Mouse (Mus musculus): ENCODE results near the gene Shox2. TPM values are rescaled to one million over a fixed set of nuclear protein-coding genes. Genes with fewer than 3 reads are reported as not detected.
A peak's percentile ranks its signal among the peaks of the same experiment; 100 is the strongest.

Gene Shox2
- 1 to 10 TPM; 1.0 to 1.8 TPM for total RNA-seq (2021)
- long read RNA-seq, experiment 1, partial matches to known transcripts: 0 of 1 reads
- long read RNA-seq, experiment 1, other reads (novel, unspliced or antisense): 0 of 1 reads
- long read RNA-seq, experiment 2, partial matches to known transcripts: 0 of 4 reads
- long read RNA-seq, experiment 2, other reads (novel, unspliced or antisense): 0 of 4 reads

- DNase-seq: no peak
- intact Hi-C loops (cut with DNase I): loop anchor here (10.0 kb wide), 1 partner anchor 283 kb away; no protein-coding TSS in a partner anchor
Observed at GRCm38 (mm10) chr3:66981706-66982105, at the start of gene Shox2. TSS of gene Shox2 (minus strand) at chr3:66981771.

- intact Hi-C loops (cut with DNase I): no loop called here
Observed at GRCm38 (mm10) chr3:66996820-66997219, 15.2 kb upstream of the Shox2 start.

GRCm38 (mm10) chr3:66986287-66986560 lies 4.7 kb upstream of the Shox2 start:
- intact Hi-C loops (cut with DNase I): loop anchor here (10.0 kb wide), 1 partner anchor 279 kb away; no protein-coding TSS in a partner anchor

More at GRCm38 (mm10) chr3:66996820-66997219, 15.2 kb upstream of the Shox2 start:
- DNase-seq: no peak

GRCm38 (mm10) chr3:66985539-66986286 lies 4.1 kb upstream of the Shox2 start:
- intact Hi-C loops (cut with DNase I): loop anchor here (10.0 kb wide), 1 partner anchor 279 kb away; no protein-coding TSS in a partner anchor
- DNase-seq: peak; percentile 70 to 74

More at GRCm38 (mm10) chr3:66986287-66986560, 4.7 kb upstream of the Shox2 start:
- no peak for DNase-seq

- intact Hi-C loops (cut with DNase I): loop anchor here (10.0 kb wide), 1 partner anchor 281 kb away; no protein-coding TSS in a partner anchor
- no peak for DNase-seq
Observed at GRCm38 (mm10) chr3:66983481-66983880, 1.9 kb upstream of the Shox2 start.

- peak; percentile 24 to 26 for DNase-seq
Observed at GRCm38 (mm10) chr3:66982181-66982911, 775 bp upstream of the Shox2 start.

GRCm38 (mm10) chr3:66981101-66981661 lies 390 bp downstream of the Shox2 start, which contains the start of gene Rsrc1:
TSS of gene Rsrc1 (plus strand) at chr3:66981390.
- DNase-seq: peak; percentile 43 to 68
- intact Hi-C loops (cut with DNase I): loop anchor here (10.0 kb wide), 1 partner anchor 284 kb away; no protein-coding TSS in a partner anchor

More at GRCm38 (mm10) chr3:66982181-66982911, 775 bp upstream of the Shox2 start:
- intact Hi-C loops (cut with DNase I): loop anchor here (10.0 kb wide), 1 partner anchor 282 kb away; no protein-coding TSS in a partner anchor

GRCm38 (mm10) chr3:66980111-66980975 lies 1.2 kb downstream of the Shox2 start:
- DNase-seq: no peak
- intact Hi-C loops (cut with DNase I): loop anchor here (10.0 kb wide), 1 partner anchor 284 kb away; no protein-coding TSS in a partner anchor

GRCm38 (mm10) chr3:66979491-66979890 lies 2.1 kb downstream of the Shox2 start:
- intact Hi-C loops (cut with DNase I): loop anchor here (5.0 to 10.0 kb wide), 2 partner anchors 365 to 567 kb away; no protein-coding TSS in a partner anchor
- no peak for DNase-seq

- intact Hi-C loops (cut with DNase I): loop anchor here (5.0 to 10.0 kb wide), 2 partner anchors 366 to 566 kb away; no protein-coding TSS in a partner anchor
- DNase-seq: peak; percentile 23 to 31
Observed at GRCm38 (mm10) chr3:66978457-66979381, 2.9 kb downstream of the Shox2 start.

- intact Hi-C loops (cut with DNase I): loop anchor here (5.0 to 10.0 kb wide), 2 partner anchors 367 to 566 kb away; no protein-coding TSS in a partner anchor
Observed at GRCm38 (mm10) chr3:66977811-66978456, 3.6 kb downstream of the Shox2 start.

GRCm38 (mm10) chr3:66976889-66977615 lies 4.5 kb downstream of the Shox2 start:
- no peak for DNase-seq
- intact Hi-C loops (cut with DNase I): loop anchor here (5.0 to 10.0 kb wide), 2 partner anchors 368 to 565 kb away; no protein-coding TSS in a partner anchor

More at GRCm38 (mm10) chr3:66977811-66978456, 3.6 kb downstream of the Shox2 start:
- DNase-seq: no peak

GRCm38 (mm10) chr3:66974501-66974900 lies 7.1 kb downstream of the Shox2 start:
- intact Hi-C loops (cut with DNase I): loop anchor here (10.0 kb wide), 1 partner anchor 370 kb away; no protein-coding TSS in a partner anchor
- no peak for DNase-seq

GRCm38 (mm10) chr3:66973391-66973943 lies 8.1 kb downstream of the Shox2 start:
- intact Hi-C loops (cut with DNase I): loop anchor here (10.0 kb wide), 1 partner anchor 371 kb away; no protein-coding TSS in a partner anchor
- peak; percentile 29 to 34 for DNase-seq

- intact Hi-C loops (cut with DNase I): loop anchor here (10.0 kb wide), 1 partner anchor 372 kb away; no protein-coding TSS in a partner anchor
Observed at GRCm38 (mm10) chr3:66972191-66972950, 9.2 kb downstream of the Shox2 start.

More at GRCm38 (mm10) chr3:66972191-66972950, 9.2 kb downstream of the Shox2 start:
- no peak for DNase-seq
